In genomic region chr11:65806909-65807504, GRCm38 (mm10) we compare ENCODE assay signal across 7 mouse cellular contexts. TPM values are rescaled to one million over a fixed set of nuclear protein-coding genes. Genes with fewer than 3 reads are reported as not detected.
DNase-seq lines count a peak whose midpoint lies in the region; ATAC-seq and TF ChIP-seq lines count a peak whose summit lies in the region.

Gene Zkscan6 (plus strand): TSS chr11:65807175.

- DNase-seq in adrenal gland, adult 2 months = peak; percentile 92
- DNase-seq in embryo, embryonic 11.5 days (ENCODE audit: low read depth, low spot score) = peak; percentile 85
- DNase-seq in gastrocnemius, postnatal 4 days (ENCODE audit: low spot score in 2 of 2) = peak; percentile 72 to 83
- DNase-seq in left cerebral cortex, postnatal 4 days = peak; percentile 90

- H3K4me2 ChIP-seq in intestine, postnatal 0 days (replicated peaks; ENCODE audit: low read depth) = peak within 1 kb of the TSS; percentile 88
- H3K4me2 ChIP-seq in midbrain, embryonic 12.5 days (replicated peaks) = peak within 1 kb of the TSS; percentile 89

- intact Hi-C loops in left cerebral cortex, postnatal 4 days (cut with DNase I) = no loop called here

- TF ChIP-seq POLR2A in small intestine, adult 2 months (IDR thresholded peaks at IDR 0.05; ENCODE audit: low read depth, low read length) = peak; percentile 42

- H3K27me3 ChIP-seq in intestine, postnatal 0 days (replicated peaks; ENCODE audit: control insufficient read depth, insufficient read depth, low read length) = no peaks in the 10 kb centered on the region
- no peaks in the 10 kb centered on the region for H3K27me3 ChIP-seq in midbrain, embryonic 12.5 days
- no peaks in the 10 kb centered on the region for H3K27me3 ChIP-seq in small intestine, adult 2 months (ENCODE audit: control insufficient read depth, insufficient read depth, low read length)

- no peak for TF ChIP-seq CTCF in intestine, postnatal 0 days (IDR thresholded peaks at IDR 0.05; ENCODE audit: low read depth)
- no peak for TF ChIP-seq CTCF in small intestine, adult 2 months (IDR thresholded peaks at IDR 0.05; ENCODE audit: extremely low read depth, insufficient read length, insufficient replicate concordance, low read depth, low read length)

- peak; percentile 99 for ATAC-seq in intestine, postnatal 0 days
- peak; percentile 98 for ATAC-seq in midbrain, embryonic 12.5 days (ENCODE audit: low FRiP score, low read depth)

- peak within 1 kb of the TSS; percentile 79 for H3K9ac ChIP-seq in intestine, postnatal 0 days (ENCODE audit: low read depth, low read length)
- peak within 1 kb of the TSS; percentile 79 for H3K9ac ChIP-seq in midbrain, embryonic 12.5 days (replicated peaks)

- WGBS in intestine, postnatal 0 days = under 1% methylated on average over 58 of the region's 58 CpGs
- under 1% methylated on average over 30 of the region's 58 CpGs for WGBS in midbrain, embryonic 12.5 days
- WGBS in small intestine, adult 2 months = under 1% methylated on average over 58 of the region's 58 CpGs

- H3K4me1 ChIP-seq in intestine, postnatal 0 days (replicated peaks; ENCODE audit: control insufficient read depth, insufficient read depth, low read length) = no peaks in the 10 kb centered on the region
- H3K4me1 ChIP-seq in midbrain, embryonic 12.5 days = peaks cover 14% of the 10 kb centered on the region
- H3K4me1 ChIP-seq in small intestine, adult 2 months (ENCODE audit: control insufficient read depth, insufficient read depth, insufficient read length, low read length) = no peaks in the 10 kb centered on the region; the same call in 1 of the 2 replicates

- H3K36me3 ChIP-seq in intestine, postnatal 0 days (ENCODE audit: control insufficient read depth, insufficient read depth) = no peaks in the 10 kb centered on the region
- H3K36me3 ChIP-seq in midbrain, embryonic 12.5 days = no peaks in the 10 kb centered on the region
- H3K36me3 ChIP-seq in small intestine, adult 2 months (ENCODE audit: control insufficient read depth, insufficient read depth, low read length) = no peaks in the 10 kb centered on the region

- H3K4me3 ChIP-seq in intestine, postnatal 0 days (ENCODE audit: low read depth, low read length) = peak within 1 kb of the TSS; percentile 81
- H3K4me3 ChIP-seq in midbrain, embryonic 12.5 days = peak within 1 kb of the TSS; percentile 86
- H3K4me3 ChIP-seq in small intestine, adult 2 months (ENCODE audit: low read depth, low read length) = peak within 1 kb of the TSS; percentile 92

- peak within 1 kb of the TSS; percentile 94 for H3K27ac ChIP-seq in intestine, postnatal 0 days (ENCODE audit: low read depth, low read length)
- H3K27ac ChIP-seq in midbrain, embryonic 12.5 days (replicated peaks) = peak within 1 kb of the TSS; percentile 80
- H3K27ac ChIP-seq in small intestine, adult 2 months (ENCODE audit: insufficient read depth, low read depth, low read length) = peak within 1 kb of the TSS; percentile 96

- no peaks in the 10 kb centered on the region for H3K9me3 ChIP-seq in intestine, postnatal 0 days (ENCODE audit: control insufficient read depth)
- no peaks in the 10 kb centered on the region for H3K9me3 ChIP-seq in midbrain, embryonic 12.5 days

RNA-seq across cellular contexts. Expression of gene Zkscan6, which starts in this region (rescaled TPM):
- 10 to 100 TPM; 11.2 to 13.1 TPM for total RNA-seq in adrenal gland, adult 2 months (2021)
- 2.5 and 2.9 TPM in 2 replicates for polyA plus RNA-seq in adrenal gland, adult 2 months (2012; rRNA removed)
- total RNA-seq in gastrocnemius, postnatal 4 days (2021) = 1 to 10 TPM; 6.2 to 6.5 TPM
- polyA plus RNA-seq in intestine, postnatal 0 days (2015; fragmentation: Nextera tagmentation; extraction: Ambion mirVana) = 9.3 and 9.9 TPM in 2 replicates
- total RNA-seq in left cerebral cortex, postnatal 4 days (2021) = 10 to 100 TPM; 12.3 to 12.9 TPM
- polyA plus RNA-seq in midbrain, embryonic 12.5 days (2016; fragmentation: Nextera tagmentation; extraction: Ambion mirVana) = 17.5 and 17.8 TPM in 2 replicates
- polyA plus RNA-seq in small intestine, adult 2 months (2012; rRNA removed) = 1.7 and 2.1 TPM in 2 replicates

Comparison
In these comparisons a context has a peak if more than half of its experiments do, and no peak if none do; other contexts are left out.
1. Peak in every context shown above with its lines: DNase-seq, ATAC-seq, H3K4me3 ChIP-seq and H3K27ac ChIP-seq.